Mouse (Mus musculus): ENCODE measurements around the gene Fpgt.

Gene Fpgt

GRCm38 (mm10) chr3:155093116-155093956, at the start of gene Fpgt, which contains the start of gene Lrriq3:
Fpgt (minus strand) TSS chr3:155093403.
Lrriq3 (plus strand) TSS chr3:155093434.
- DNase-seq = peak; percentile 97

GRCm38 (mm10) chr3:155141047-155141446, 47.8 kb upstream of the Fpgt start:
- DNase-seq = no peak

DNA sequence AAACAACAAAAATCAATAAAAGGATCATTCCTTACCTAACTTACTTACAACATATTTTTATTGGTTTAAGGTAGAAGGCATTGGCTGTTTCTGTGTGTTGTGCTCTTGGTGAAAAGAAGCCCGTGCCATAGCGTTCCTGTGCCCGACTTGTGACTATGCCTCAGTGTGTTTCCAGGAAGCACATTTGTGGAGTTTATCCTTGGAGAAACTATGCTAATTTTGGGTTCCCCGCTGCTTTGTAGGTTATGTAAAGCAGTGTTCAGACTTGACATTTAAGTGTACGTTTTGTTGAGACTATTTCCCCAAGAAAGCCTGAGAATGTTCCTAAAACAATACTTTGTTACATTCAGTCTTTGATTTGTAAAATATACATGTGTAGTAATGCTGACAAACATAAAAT, 44.5 kb upstream of the Fpgt start:
- no peak for DNase-seq

- DNase-seq = no peak
Observed at GRCm38 (mm10) chr3:155105957-155106356, 12.8 kb upstream of the Fpgt start.

DNA sequence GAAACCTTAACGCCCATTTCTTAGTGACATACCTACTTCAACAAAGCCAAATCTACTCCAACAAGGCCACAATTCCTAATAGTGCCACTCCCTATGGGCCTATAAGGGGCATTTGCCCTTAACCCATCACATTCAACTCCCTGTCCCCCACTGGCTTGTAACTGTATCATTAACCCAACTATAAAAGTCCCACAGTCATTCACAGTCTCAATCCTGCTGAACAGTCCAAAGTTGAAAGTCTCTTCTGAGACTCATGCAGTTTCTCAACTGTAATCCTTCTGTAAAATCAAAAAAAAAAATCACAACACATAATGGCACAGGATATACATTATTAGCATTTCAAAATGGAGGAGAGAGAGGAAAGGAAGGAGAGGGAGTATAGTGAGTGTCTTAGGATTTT, 6.1 kb upstream of the Fpgt start:
- DNase-seq = no peak

DNA sequence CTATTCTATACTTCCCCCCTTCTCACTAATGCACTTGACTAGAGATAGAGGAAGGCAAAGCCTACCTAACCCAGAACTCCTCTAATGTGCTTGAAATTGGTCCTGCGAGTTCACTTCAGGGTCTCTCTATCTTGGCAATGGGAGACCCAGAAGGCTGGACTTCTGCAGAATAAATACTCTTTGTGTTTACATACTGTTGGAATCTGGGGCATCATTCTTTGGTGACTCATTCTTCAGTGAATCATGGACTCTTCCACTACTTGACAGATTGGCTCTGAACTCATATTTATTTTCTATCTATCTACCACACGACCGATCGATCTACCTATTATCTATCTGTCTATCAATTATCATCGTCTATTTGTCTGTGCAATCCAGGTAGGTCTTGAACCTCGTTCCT, 1.1 kb downstream of the Fpgt start:
- DNase-seq = peak; percentile 2

- DNase-seq = no peak
Observed at GRCm38 (mm10) chr3:155077908-155078307, 15.3 kb downstream of the Fpgt start.

DNA sequence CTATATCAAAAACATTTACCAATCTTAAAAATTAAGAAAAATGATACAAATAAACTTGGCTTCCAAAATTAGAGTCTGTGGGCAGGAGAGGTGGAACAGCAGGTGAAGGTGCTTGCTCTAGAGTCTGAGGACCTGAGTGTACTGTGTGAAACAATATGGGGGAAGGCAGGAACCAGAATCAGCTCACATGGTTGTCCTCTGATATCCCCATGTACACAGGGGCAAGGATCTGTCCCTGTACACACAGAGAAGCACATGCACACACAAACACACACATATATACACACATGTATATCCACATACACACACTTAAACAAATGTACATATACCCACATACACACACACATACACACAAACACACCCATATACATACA, 33.8 kb downstream of the Fpgt start:
- DNase-seq = no peak

- DNase-seq = no peak
Observed at GRCm38 (mm10) chr3:155058800-155059448, 34.3 kb downstream of the Fpgt start.

GRCm38 (mm10) chr3:155057566-155057965, 35.6 kb downstream of the Fpgt start:
- DNase-seq = no peak

DNA sequence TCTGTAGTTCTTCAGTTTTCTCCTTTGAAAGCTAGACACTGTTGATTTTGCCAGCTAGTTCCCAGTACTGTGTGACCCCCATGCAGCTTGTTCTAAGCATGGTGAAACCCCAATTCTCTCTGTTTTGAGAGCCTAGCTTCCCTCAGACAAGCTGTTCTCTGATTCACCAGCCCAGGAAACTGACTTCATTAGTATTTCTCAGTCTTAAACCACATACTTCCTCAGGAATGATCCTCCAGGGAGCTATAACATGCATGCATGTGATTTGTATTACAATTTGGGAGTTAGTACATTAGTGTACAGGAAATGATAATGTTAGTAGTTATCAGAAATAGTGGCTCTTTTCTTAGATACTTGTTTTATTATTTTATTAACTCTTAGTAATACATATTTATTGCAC, 36.6 kb downstream of the Fpgt start:
- no peak for DNase-seq

- DNase-seq = no peak
Observed at GRCm38 (mm10) chr3:155055231-155055916, 37.8 kb downstream of the Fpgt start, which contains the start of gene Tnni3k. Tnni3k (minus strand) TSS chr3:155055407.

GRCm38 (mm10) chr3:155053189-155053588, 40.0 kb downstream of the Fpgt start:
- no peak for DNase-seq

DNA sequence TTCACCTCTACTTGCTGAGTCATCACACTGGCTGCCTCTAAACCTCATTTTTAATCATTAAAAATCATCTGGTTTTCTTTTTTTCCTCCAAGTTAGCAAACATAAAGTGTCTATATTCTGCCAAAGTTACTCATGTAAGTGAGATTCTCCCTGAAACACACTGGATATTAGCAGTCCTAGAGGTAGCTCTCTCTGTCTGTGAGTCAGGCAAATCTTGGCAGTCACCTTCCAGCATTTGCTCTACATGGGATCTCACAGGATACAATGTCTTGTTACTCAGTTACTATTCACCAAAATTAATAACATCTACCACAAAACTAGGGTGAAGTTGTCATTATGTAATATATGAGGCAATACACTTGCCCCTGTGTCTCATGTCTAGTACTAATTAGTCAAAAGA, 41.2 kb downstream of the Fpgt start:
- DNase-seq = no peak

- DNase-seq = no peak
Observed at GRCm38 (mm10) chr3:155039012-155039836, 54.0 kb downstream of the Fpgt start.
